Mouse (Mus musculus) frontal cortex, adult (tissue): Measurements from ENCODE around the gene Rab6a.
"Not testable (repeated sequence)": the region's sequence is repeated elsewhere in the genome, so short reads cannot be mapped to it uniquely, and the experiment has no call there.

Experiments
- ATAC-seq: cut with Nextera tagmentation; 2 replicates; pipeline ENCODE4 v1.9.2; 2017; ENCODE audit warnings: mild to moderate bottlenecking, moderate library complexity, mixed read lengths; ENCODE audit not compliant: low TSS enrichment

Rab6a gene

DNA sequence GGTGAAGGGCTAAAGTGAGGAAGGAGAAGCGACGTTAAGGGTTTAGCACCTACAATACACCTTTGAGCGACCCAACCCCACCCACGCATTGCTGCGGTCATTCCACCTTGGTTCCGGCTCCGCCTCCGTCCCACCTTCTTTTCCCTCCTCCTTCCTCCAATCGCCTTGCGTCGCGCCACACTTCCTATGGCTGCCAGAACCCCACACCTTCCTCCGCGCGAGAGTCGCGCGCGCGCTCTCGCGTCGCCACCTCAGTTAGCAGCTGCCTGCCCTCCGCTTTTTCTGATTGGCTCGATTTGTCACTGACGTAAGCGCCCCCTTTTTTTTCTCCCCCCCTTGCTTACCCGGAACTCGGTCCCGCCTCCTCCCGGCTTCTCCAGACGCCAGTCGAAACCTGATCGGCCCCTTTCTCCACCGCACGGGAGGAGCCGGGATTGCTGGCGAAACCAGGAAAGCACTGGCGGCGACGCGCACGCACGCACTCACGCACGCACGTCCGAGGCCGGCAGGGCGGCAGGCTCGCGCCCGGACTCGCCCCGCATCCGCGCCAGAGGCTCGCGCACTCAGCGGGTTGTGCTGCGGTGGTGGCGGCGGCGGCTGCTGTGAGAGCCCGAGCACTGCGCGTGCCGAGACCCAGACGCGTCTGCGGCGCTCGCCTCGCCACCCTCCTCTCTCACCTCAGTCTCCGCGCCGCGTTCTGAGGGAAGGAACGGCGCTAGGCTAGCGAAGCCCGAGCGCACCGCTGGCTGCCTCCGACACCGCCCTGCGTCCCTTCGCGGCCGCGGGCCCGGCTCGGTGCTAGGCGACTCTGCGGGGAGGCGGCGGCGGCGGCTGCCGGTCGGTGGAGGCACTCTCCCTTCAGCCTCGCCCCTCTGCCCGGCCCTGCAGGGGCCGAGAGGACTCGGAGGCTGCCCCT lies at the start of gene Rab6a:
Gene Rab6a, plus strand, starts transcription at position 197 of the 916 bp plus-strand sequence.
- ATAC-seq, result peak; percentile 94

DNA sequence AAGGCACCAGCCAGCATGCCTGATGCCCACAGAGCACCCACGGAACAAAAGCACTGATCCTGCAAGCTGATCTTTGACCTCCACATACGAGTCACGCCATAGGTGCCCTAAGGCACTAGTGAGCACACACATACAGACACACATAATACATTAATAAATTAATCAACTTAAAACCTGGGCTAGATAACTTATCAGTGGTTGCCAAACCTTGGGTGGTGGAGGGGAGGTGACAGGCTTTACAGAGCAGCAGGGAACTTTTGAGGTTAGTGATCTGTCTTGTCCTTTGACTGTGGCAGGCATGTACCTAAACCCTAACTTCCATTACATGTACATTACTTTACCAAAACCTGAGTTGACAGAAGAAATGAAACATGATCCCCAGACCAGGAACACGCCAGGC lies 47.9 kb upstream of the Rab6a start:
- no peak for ATAC-seq

- ATAC-seq, result peak; percentile 77
Observed at GRCm38 (mm10) chr7:100561861-100562587, 45.2 kb upstream of the Rab6a start.

DNA sequence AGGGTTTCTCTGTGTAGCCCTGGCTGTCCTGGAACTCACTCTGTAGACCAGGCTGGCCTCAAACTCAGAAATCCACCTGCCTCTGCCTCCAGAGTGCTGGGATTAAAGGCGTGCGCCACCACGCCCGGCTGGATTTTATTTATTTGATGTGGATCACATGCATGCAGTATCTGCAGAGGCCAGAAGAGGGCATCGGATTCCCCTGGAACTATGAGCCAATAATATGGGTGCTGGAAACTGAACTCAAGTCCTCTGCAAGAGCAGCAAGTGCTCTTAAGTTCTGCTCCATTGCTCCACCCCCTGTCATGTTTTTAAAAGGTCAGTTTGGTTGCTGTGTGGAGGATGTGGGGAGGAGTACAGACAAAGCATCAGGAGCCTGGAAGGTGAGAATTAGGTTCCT lies 40.0 kb upstream of the Rab6a start:
- ATAC-seq, result not testable (repeated sequence)

- ATAC-seq, result no peak
Observed at GRCm38 (mm10) chr7:100569907-100570306, 37.3 kb upstream of the Rab6a start.

DNA sequence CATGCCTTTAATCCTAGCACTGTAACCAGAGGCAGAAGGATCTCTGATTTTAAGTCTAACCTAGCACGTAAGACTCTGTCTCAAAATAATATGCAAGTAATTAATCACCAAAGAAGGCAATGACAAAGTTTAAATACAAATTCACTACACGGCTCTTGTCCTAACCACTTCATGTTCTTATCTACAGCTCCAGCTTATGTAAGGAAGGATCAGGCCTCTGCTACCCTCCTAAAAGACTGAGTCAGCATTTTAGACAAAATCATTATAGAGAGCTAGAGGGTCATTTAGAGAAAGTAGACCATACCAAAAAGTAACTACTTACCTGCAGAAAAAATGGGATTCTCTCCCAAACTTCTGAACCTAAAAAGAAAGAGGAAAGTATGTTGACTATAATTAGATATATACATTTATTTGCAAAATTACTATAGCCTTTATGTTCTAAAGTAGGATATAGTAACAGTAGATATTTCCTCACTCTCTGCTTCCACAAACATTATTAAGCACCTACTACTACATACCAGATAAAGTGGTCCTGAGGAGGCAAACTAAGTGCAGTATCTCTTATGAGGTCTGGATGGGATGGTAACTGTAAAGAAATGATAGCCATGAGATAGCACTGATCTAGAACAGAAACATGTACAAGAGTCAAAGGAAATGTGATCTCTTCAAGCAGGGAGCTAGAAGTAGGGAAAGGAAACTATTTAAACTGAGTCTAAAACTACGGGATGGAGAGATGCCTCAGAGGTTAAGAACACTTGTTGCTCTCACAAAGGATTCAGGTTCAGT lies 36.1 kb upstream of the Rab6a start:
- no peak for ATAC-seq

DNA sequence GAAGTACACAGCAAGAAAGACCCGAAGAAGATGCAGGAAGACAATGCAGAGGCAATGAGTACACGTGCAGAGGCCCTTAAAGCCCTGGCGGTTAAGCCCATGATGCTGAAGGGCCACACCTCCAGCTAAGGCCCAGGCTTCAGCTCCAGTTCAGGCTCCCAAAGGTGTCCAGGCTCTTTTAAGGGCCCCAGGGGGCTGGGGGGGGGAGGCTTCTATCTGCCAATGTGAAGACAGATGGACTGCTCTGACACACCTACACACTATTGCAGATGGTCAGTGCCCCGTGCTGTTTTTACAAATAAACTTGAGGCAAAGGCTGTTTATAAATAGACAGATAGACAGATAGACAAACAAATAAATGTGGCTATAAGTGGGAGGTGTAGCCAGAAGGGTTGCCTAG lies 35.1 kb upstream of the Rab6a start:
- no peak for ATAC-seq

- ATAC-seq, result peak; percentile 59; the same call in 1 of the 2 replicates
Observed at GRCm38 (mm10) chr7:100572704-100573103, 34.5 kb upstream of the Rab6a start.

DNA sequence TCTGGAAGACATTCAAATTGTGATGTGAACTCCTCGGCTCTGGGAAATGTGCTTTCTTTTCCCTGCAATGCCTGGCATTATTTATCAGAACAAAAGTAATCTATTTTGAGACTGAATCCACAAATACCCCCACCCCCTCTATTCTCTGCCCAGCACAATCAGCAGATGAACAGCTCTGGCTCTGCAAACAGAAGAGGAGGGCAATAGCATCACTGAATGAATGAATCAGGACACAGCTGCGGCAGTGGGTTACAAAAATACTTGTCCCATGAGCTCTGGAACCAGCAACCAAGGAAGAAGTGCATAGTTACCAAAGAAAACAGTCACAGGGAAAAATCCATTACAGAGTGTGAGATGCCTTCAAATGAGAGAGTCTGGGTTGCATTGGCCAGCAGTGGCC lies 28.4 kb upstream of the Rab6a start:
- ATAC-seq, result peak; percentile 64

DNA sequence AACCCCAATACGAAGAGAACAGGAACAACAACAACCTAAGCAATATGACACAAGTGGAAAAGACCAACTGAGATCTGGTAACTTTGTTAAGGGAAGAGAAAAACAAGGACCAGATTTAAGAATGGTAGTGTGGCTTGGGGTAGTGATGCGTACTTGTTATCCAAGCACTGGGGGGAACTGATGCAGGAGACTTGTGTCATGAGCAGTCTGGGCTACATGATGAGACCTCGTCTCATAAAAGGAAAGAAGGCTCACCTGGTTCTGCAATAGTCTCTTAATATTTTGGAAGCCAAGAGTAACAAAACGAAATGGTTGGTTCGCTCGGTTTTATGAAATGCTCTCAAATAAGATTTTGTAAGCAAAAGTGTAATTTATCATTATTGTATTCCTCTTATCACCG lies 25.0 kb upstream of the Rab6a start:
- no peak for ATAC-seq

GRCm38 (mm10) chr7:100582727-100583236 lies 24.4 kb upstream of the Rab6a start:
- peak; percentile 89 for ATAC-seq

DNA sequence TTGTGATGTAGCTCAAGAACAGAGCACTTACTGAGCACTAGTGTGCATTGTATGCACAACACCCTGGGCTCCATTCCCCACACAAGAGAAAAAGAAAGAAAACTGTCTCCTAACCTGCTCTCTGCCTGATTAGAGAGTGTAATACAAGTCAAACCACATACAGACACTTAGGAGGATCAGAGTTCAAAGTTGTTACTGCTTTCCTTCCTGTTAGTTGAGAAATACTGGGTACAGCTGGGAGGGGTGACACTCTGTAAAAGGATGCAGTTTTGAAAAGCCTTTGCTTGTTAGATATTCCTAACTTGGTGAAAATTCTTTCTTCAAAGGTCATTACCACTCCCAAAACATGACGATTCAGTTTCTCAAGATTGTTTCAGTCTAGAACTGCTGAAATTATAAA lies 17.4 kb upstream of the Rab6a start:
- no peak for ATAC-seq

DNA sequence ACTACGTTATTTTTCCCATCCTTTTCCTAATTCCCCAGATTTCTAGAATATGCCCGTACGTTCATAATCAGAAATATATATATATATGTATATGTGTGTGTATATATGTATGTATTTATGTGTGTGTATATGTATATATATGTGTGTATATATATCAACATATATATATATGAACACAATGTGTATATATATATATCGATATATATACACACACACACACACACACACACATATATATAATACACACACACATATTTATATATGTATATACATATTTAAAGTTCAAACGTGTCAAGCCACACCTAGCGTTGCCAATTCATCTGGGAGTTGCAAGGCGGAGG lies 16.7 kb upstream of the Rab6a start:
- ATAC-seq, result no peak

DNA sequence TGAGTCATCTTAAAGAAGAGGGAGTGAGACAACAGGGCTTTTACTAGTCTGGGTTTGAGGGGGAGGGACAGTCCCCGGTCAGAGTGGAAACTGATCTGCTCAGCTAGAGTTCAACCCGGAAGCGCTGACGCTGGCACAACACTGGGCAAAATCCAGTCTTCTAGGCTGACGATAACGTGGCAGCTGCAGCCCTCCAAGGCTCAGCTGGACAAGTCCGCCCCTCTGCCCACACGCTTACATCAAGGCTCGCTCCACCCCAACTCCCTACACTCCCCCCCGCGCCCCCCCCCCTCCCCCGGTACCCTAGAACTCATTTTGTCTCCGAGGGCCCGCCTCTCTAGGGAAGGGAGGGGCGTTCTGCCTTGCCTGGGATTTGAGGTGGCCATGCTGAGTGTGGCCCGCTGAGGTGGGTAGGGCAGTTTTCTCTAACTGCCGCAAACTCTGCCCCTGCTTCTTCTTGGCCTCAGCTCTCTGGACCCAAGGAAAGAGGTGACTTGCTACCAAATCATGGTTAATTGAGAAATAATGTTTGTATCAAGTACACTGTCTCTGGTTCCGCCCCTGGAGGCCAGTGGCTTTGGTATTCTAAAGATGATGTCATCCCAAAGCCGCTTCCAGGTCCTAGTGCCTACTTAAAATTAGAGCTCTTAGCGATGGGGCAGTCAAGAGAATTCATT lies 16.2 kb upstream of the Rab6a start:
- ATAC-seq, result peak; percentile 90

DNA sequence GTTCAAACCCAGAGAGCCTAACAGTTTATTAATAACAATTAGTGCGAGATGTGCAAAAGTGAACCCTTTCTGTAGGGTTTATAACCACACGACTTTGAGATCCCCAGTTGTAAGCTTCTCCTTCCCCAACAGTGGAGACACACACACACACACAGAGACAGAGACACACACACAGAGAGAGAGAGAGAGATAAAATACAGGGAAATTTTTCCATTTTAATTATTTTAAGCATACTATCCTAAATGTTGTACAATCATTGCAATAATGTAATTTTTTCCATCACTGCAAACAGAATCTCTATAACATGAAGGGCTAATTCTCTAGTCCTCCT lies 15.7 kb upstream of the Rab6a start:
- ATAC-seq, result no peak; the same call in 1 of the 2 replicates

DNA sequence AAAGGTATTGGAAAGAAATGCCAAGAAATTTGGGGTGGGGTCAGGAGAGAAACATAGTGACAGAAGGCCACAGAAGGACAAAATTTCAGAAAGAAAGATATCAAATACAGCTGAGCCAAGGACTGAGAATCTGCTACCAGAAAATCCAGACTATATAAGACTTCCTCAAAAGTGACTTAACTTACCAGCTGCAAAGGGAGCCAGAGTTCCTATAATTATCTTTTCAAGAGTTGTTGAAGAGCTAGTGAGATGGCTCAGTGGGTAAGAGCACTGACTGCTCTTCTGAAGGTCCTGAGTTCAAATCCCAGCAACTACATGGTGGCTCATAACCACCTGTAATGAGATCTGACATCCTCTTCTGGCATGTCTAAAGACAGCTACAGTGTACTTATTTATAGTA lies 13.9 kb upstream of the Rab6a start:
- ATAC-seq, result no peak

DNA sequence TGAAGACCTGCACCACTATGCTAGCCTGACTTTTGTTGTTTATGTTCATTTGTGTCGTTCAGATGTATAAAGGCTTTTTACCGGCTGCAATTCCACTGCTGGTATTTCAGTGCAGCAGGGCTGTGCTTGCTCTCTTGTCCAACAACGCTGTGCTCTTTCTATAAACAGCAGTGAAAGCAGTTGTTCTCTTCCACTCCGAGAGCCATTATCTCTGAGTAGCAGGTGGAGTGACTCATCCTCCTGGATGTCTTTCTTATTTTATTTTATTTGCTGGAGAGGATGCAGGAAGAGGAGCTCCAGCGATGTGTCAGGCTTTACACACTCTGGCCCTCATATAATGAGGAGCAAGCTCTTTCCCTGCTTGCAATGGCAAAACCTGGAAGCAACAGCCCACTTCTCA lies 7.0 kb upstream of the Rab6a start:
- peak; percentile 94 for ATAC-seq

- ATAC-seq, result peak; percentile 35; the same call in 1 of the 2 replicates
Observed at GRCm38 (mm10) chr7:100608130-100608741, 1.0 kb downstream of the Rab6a start, which contains the start of gene Mrpl48. Gene Mrpl48 (minus strand): TSS chr7:100608301.

GRCm38 (mm10) chr7:100608910-100609309 lies 1.7 kb downstream of the Rab6a start:
- no peak for ATAC-seq

DNA sequence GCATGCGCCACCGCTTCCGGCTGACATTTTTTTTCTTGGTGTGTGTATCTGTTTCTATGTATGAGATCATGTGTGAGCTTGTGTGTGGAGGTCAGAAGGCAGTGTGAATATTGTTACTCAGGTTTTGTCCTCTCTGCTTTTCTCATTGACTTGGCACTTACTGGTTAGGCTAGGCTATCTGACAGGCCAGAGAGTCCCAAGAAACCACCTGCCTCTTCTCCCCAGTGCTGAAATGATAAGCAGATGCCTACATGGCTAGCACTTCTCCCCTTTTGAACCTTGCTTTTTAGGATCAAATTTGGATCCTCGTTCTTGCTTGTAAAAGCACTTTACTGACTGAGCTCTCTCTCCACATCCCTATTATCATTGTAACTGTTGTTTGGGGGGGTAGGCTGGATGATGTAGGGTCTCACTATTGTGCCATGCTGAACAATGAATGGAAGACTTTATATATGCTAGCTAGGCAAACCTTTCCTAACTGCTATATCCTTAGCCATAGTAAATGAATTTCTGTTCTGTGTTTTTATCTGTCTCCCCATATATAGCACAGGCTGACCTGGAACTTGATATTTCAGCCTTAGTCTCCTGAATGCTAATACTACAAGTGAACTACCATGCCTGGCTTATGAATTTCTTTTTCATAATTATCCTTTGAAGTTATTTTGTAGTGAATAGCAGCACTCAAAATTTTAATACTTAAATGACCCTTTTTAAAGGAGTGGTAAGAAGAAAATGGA lies 9.1 kb downstream of the Rab6a start:
- no peak for ATAC-seq
